Mouse (Mus musculus): Measurements from ENCODE around the gene Prdm11. TPM values are rescaled to one million over a fixed set of nuclear protein-coding genes. Genes with fewer than 3 reads are reported as not detected.

Prdm11 gene
- polyA plus RNA-seq (2017; shearing (Covaris generic)), result 11.4 TPM

DNA sequence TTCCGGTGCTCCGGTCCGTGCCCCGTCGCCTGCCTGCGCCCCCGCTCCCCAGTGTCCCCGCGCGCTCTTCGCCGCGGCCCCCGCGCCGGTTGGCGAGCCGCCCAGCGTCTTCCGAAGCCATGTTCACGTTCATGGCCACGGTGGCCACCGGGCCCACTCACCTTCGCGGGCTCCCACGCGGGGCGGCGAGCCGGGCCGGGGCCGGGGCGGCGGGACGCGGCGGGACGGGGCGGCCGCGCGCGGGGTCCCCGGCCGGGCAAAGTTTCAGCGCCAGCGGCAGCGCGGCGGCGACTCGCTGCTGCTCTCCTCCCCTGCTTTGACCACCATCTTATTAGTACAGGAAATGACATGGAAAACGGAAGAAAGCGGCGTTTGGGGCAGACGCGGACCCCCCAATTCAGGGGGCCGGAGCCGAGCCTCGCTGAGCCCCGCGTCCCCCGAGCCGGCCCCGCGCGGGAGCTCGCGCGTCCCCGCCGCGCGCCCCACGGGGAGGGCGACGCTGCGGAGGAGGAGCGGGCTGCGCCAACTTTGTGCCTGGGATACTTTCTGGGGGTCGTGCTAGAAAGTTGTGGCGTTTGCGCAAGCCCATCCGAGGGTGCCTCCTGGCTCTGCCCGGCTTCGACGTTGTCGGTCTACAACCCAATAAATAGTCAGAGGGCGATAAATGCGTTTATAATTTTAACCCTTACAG, at the start of gene Prdm11:
Prdm11 (minus strand) TSS at position 350 of the 691 bp plus-strand sequence.

Other genes starting within 250 kb of the Prdm11 start
- gene Syt13, start 131.1 kb downstream of the Prdm11 start, polyA plus RNA-seq (2017; shearing (Covaris generic)), result not detected
- 134 TPM for gene Trp53i11, start 141.4 kb upstream of the Prdm11 start, polyA plus RNA-seq (2017; shearing (Covaris generic))